Mouse (Mus musculus) central nervous system, embryonic 18 days (tissue): ENCODE data around the gene Hist1h3b. TPM values are rescaled to one million over a fixed set of nuclear protein-coding genes. Genes with fewer than 3 reads are reported as not detected.

Source experiments
- polyA plus RNA-seq: library from polyadenylated mRNA; depleted of rRNA; stranded (reverse); fragments of >200 nt; gene quantifications from 2 replicates; pipeline ENCODE4 v1.2.3, GENCODE M21; 2012; rRNA removed

Gene Hist1h3b
- polyA plus RNA-seq: 7.5 and 8.8 TPM in 2 replicates

GRCm38 (mm10) chr13:23752067-23752741 is at the start of gene Hist1h3b:
TSS of gene Hist1h3b (plus strand) at chr13:23752267.

DNA sequence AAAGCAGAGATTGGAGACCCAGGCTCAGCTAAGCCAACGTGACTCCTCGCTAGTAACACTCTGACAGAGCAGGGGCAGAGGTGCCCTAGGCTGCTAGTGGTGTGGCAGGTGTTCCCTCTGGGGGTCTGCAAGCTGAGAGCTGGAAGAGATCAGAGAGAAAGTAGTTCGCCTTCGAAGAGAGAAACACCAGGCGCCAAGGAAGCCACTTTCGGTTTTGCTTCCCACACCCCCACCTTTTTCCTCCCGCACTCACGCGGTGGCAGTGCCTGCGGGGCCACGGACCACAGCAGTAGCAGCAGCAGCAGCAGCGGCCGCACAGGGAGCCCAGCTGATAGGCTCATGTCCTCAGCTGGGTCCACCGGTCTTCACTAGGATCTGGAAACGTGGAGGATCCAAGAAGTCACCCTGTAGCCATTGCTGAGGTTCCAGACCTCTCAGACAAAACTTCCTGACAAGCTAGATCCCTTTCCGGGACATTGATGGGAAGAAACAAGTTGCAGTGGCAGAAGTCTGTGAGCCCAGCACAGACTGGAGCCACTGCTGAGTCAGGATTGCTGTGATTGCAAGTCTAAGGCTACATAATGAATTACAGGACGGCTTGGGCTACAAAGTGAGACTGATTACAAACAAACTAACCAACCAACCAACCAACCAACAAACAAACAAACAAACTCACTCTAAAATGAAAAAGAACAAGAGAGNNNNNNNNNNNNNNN is 41.5 kb upstream of the Hist1h3b start, which contains the start of gene Hfe:
Hfe (minus strand) TSS at position 481 of the 716 bp plus-strand sequence.

DNA sequence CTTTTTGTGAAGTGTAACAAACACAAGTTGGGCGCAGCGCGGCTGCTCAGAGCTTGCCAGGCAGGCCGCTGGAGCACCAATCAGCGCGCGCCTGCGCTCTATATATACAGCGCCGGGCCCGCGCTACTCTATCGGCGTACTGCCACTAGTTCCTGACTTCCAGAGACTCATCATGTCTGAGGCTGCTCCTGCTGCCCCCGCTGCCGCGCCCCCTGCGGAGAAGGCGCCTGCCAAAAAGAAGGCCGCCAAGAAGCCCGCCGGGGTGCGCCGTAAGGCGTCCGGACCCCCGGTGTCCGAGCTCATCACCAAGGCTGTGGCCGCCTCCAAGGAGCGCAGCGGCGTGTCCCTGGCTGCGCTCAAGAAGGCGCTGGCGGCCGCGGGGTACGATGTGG is 13.4 kb upstream of the Hist1h3b start, which contains the start of gene Hist1h1c:
Hist1h1c (plus strand) TSS at position 132 of the 392 bp plus-strand sequence.

GRCm38 (mm10) chr13:23745381-23746161 is 6.5 kb upstream of the Hist1h3b start, which contains the start of gene Hist1h3c:
TSS of gene Hist1h3c (minus strand) at chr13:23745602.

GRCm38 (mm10) chr13:23746201-23747080 is 5.6 kb upstream of the Hist1h3b start, which contains the start of gene Hist1h2bb:
TSS of gene Hist1h2bb (plus strand) at chr13:23746734.

DNA sequence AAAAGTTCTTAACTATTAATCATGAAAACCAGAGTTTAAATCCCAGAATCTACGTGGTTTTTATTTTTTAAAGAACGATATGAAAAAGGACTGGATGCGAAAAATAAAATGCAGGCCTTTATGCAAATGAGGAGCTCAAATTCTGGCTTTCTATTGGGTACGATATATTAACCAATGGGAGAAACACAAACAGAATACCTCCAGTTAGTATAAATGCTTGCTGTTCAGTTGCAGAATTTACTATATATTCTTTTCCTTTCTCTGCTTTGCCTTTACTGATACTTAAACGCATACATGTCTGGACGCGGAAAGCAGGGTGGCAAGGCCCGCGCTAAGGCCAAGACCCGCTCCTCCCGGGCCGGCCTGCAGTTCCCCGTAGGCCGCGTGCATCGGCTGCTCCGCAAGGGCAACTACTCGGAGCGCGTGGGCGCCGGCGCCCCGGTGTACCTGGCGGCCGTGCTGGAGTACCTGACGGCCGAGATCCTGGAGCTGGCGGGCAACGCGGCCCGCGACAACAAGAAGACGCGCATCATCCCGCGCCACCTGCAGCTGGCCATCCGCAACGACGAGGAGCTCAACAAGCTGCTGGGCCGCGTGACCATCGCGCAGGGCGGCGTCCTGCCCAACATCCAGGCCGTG is 1.1 kb upstream of the Hist1h3b start, which contains the start of gene Hist1h2ab:
Hist1h2ab (plus strand) TSS at position 288 of the 639 bp plus-strand sequence.

GRCm38 (mm10) chr13:23756790-23757189 is 4.7 kb downstream of the Hist1h3b start, which contains the start of gene Hist1h4b:
TSS of gene Hist1h4b (plus strand) at chr13:23757013.

GRCm38 (mm10) chr13:23760972-23761864 is 9.2 kb downstream of the Hist1h3b start, which contains the start of gene Hist1h4a:
TSS of gene Hist1h4a (minus strand) at chr13:23761230.

GRCm38 (mm10) chr13:23761871-23762821 is 10.1 kb downstream of the Hist1h3b start, which contains the start of gene Hist1h3a:
TSS of gene Hist1h3a (minus strand) at chr13:23762386.

GRCm38 (mm10) chr13:23763586-23764323 is 11.7 kb downstream of the Hist1h3b start, which contains the start of gene Hist1h1a:
TSS of gene Hist1h1a (plus strand) at chr13:23763666.

GRCm38 (mm10) chr13:23769613-23770012 is 17.5 kb downstream of the Hist1h3b start, which contains the start of gene Trim38:
TSS of gene Trim38 (plus strand) at chr13:23769913.

Other genes with a start within 250 kb of the Hist1h3b start
- 10.2 and 10.6 TPM in 2 replicates for gene Hist1h4h, start 221.2 kb upstream of the Hist1h3b start, polyA plus RNA-seq
- gene Hist1h2af, start 218.4 kb upstream of the Hist1h3b start, polyA plus RNA-seq: 47.4 and 62.7 TPM in 2 replicates
- gene Hist1h3g, start 216.8 kb upstream of the Hist1h3b start, polyA plus RNA-seq: 2.2 and 4.8 TPM in 2 replicates
- gene Hist1h2bh, start 208.9 kb upstream of the Hist1h3b start, polyA plus RNA-seq: 0.52 and 0.80 TPM in 2 replicates
- gene Hist1h3f, start 208.2 kb upstream of the Hist1h3b start, polyA plus RNA-seq: 0.48 and 0.52 TPM in 2 replicates
- gene Hist1h4f, start 200.6 kb upstream of the Hist1h3b start, polyA plus RNA-seq: 4.7 and 5.8 TPM in 2 replicates
- gene Hist1h1d, start 199.0 kb upstream of the Hist1h3b start, polyA plus RNA-seq: 0.14 and 0.15 TPM in 2 replicates
- 5.6 and 7.2 TPM in 2 replicates for gene Hist1h3e, start 189.9 kb upstream of the Hist1h3b start, polyA plus RNA-seq
- gene Hist1h2ae, start 181.0 kb upstream of the Hist1h3b start, polyA plus RNA-seq: 4.4 and 4.5 TPM in 2 replicates
- gene Hist1h2bg, start 180.9 kb upstream of the Hist1h3b start, polyA plus RNA-seq: 7.1 and 9.6 TPM in 2 replicates
- gene Hist1h2bf, start 178.1 kb upstream of the Hist1h3b start, polyA plus RNA-seq: 2.3 and 2.6 TPM in 2 replicates
- gene Hist1h2ad, start 177.9 kb upstream of the Hist1h3b start, polyA plus RNA-seq: 1.6 and 1.8 TPM in 2 replicates
- gene Hist1h3d, start 176.5 kb upstream of the Hist1h3b start, polyA plus RNA-seq: 4.3 and 5.6 TPM in 2 replicates
- 1.9 and 2.8 TPM in 2 replicates for gene Hist1h4d, start 170.7 kb upstream of the Hist1h3b start, polyA plus RNA-seq
- 1.2 and 1.5 TPM in 2 replicates for gene Hist1h2be, start 131.1 kb upstream of the Hist1h3b start, polyA plus RNA-seq
- gene Hist1h1e, start 129.7 kb upstream of the Hist1h3b start, polyA plus RNA-seq: 1.8 and 1.9 TPM in 2 replicates
- 0.62 and 0.67 TPM in 2 replicates for gene Hist1h2ac, start 68.3 kb upstream of the Hist1h3b start, polyA plus RNA-seq
- gene Hist1h2bc, start 68.1 kb upstream of the Hist1h3b start, polyA plus RNA-seq: 32.4 and 40.3 TPM in 2 replicates
- not detected in 2 replicates for gene Hist1h1t, start 56.5 kb upstream of the Hist1h3b start, polyA plus RNA-seq
- gene Hist1h4c, start 53.8 kb upstream of the Hist1h3b start, polyA plus RNA-seq: 2.6 and 3.4 TPM in 2 replicates
- gene Hfe, start 41.4 kb upstream of the Hist1h3b start, polyA plus RNA-seq: 1.5 and 2.0 TPM in 2 replicates
- gene Hist1h1c, start 13.5 kb upstream of the Hist1h3b start, polyA plus RNA-seq: 12.8 and 15.6 TPM in 2 replicates
- gene Hist1h3c, start 6.7 kb upstream of the Hist1h3b start, polyA plus RNA-seq: 3.9 and 4.1 TPM in 2 replicates
- 1.9 and 2.7 TPM in 2 replicates for gene Hist1h2bb, start 5.5 kb upstream of the Hist1h3b start, polyA plus RNA-seq
- 6.3 and 6.8 TPM in 2 replicates for gene Hist1h2ab, start 1.1 kb upstream of the Hist1h3b start, polyA plus RNA-seq
- 4.9 and 7.8 TPM in 2 replicates for gene Hist1h4b, start 4.7 kb downstream of the Hist1h3b start, polyA plus RNA-seq
- 2.3 and 3.4 TPM in 2 replicates for gene Hist1h4a, start 9.0 kb downstream of the Hist1h3b start, polyA plus RNA-seq
- 5.1 and 5.4 TPM in 2 replicates for gene Hist1h3a, start 10.1 kb downstream of the Hist1h3b start, polyA plus RNA-seq
- 0.66 and 1.8 TPM in 2 replicates for gene Hist1h1a, start 11.4 kb downstream of the Hist1h3b start, polyA plus RNA-seq
- gene Trim38, start 17.6 kb downstream of the Hist1h3b start, polyA plus RNA-seq: 0.04 TPM in 1 of 2 replicates, not detected in the other
- gene Slc17a2, start 54.7 kb downstream of the Hist1h3b start, polyA plus RNA-seq: 0.01 TPM in 1 of 2 replicates, not detected in the other
- gene Slc17a3, start 87.2 kb downstream of the Hist1h3b start, polyA plus RNA-seq: 0.01 and 0.05 TPM in 2 replicates
- 0.03 TPM in 1 of 2 replicates, not detected in the other for gene Slc17a1, start 115.5 kb downstream of the Hist1h3b start, polyA plus RNA-seq
- gene Slc17a4, start 162.7 kb downstream of the Hist1h3b start, polyA plus RNA-seq: not detected in 2 replicates
- not detected in 2 replicates for gene Hist1h2ba, start 181.9 kb downstream of the Hist1h3b start, polyA plus RNA-seq
- gene Hist1h2aa, start 182.2 kb downstream of the Hist1h3b start, polyA plus RNA-seq: not detected in 2 replicates
- 1.5 and 2.6 TPM in 2 replicates for gene Scgn, start 238.9 kb downstream of the Hist1h3b start, polyA plus RNA-seq